Mouse (Mus musculus) limb, embryonic 14.5 days (tissue): Measurements from ENCODE around the gene Slc6a9. TPM values are rescaled to one million over a fixed set of nuclear protein-coding genes. Genes with fewer than 3 reads are reported as not detected.

Experiments used
- ATAC-seq: fragments of 200-750 bp; cut with Nextera tagmentation; 2 replicates; pipeline ENCODE4 v1.8.0; 2017; ENCODE audit warnings: low read depth, moderate number of reproducible peaks, moderate TSS enrichment; ENCODE audit not compliant: low FRiP score
- DNase-seq: peaks from one replicate; pipeline ENCODE4 v3.0.0-alpha.2; 2015; ENCODE audit warnings: low spot score
- H3K27ac ChIP-seq: fragments of 300-500 bp; sonication (generic); replicated peaks from 2 replicates; pipeline ENCODE4 v1.5.1; 2014; ENCODE audit warnings: low read depth, mild to moderate bottlenecking, low read length, moderate library complexity, mixed read lengths
- H3K27me3 ChIP-seq: fragments of 300-500 bp; sonication (generic); 2 replicates; pipeline ENCODE4 v1.6.1; 2014; ENCODE audit warnings: low read length, mixed read lengths; ENCODE audit not compliant: control insufficient read depth, insufficient read depth
- H3K36me3 ChIP-seq: fragments of 300-500 bp; sonication (generic); 2 replicates; pipeline ENCODE4 v1.6.1; 2014; ENCODE audit warnings: mild to moderate bottlenecking, low read length, moderate library complexity, mixed read lengths; ENCODE audit not compliant: control insufficient read depth, insufficient read depth
- H3K4me1 ChIP-seq: fragments of 300-500 bp; sonication (generic); 2 replicates; pipeline ENCODE4 v1.6.1; 2014; ENCODE audit warnings: antibody characterized with exemption, low read length, mixed read lengths; ENCODE audit not compliant: control insufficient read depth, insufficient read depth
- H3K4me2 ChIP-seq: fragments of 300-500 bp; sonication (generic); replicated peaks from 2 replicates; pipeline ENCODE4 v1.6.1; 2014; ENCODE audit warnings: low read depth, mild to moderate bottlenecking, low read length, moderate library complexity; ENCODE audit not compliant: severe bottlenecking
- H3K4me3 ChIP-seq: fragments of 300-500 bp; sonication (generic); replicated peaks from 2 replicates; pipeline ENCODE4 v1.5.1; 2014; ENCODE audit warnings: low read length
- H3K9ac ChIP-seq: fragments of 300-500 bp; sonication (generic); 2 replicates; pipeline ENCODE4 v1.6.1; 2014; ENCODE audit warnings: mild to moderate bottlenecking, low read depth, low read length, moderate library complexity; ENCODE audit not compliant: severe bottlenecking
- H3K9me3 ChIP-seq: fragments of 300-500 bp; sonication (generic); 2 replicates; pipeline ENCODE4 v1.6.1; 2016; ENCODE audit warnings: low read length; ENCODE audit not compliant: control insufficient read depth
- POLR2A ChIP-seq: fragments of 200-500 bp; IDR thresholded peaks from 2 replicates; pipeline ENCODE4 v1.8.0; 2012; ENCODE audit warnings: inconsistent platforms, mild to moderate bottlenecking, moderate library complexity, borderline replicate concordance; ENCODE audit not compliant: insufficient read depth, insufficient read length; ENCODE audit errors: extremely low read depth
- WGBS: fragments of 180-500 bp; shearing (Covaris S2); extraction: QIAGEN DNeasy Blood & Tissue Kit; methylation state at CpG from one replicate; pipeline ENCODE4 v1.1.7; 2014; 5-methylcytosine and 5-hydroxymethylcytosine counted together
- polyA plus RNA-seq, 2 experiments: library from polyadenylated mRNA; depleted of rRNA in 1 of 2; stranded (reverse) in 1 of 2; unstranded in 1 of 2; fragments of >200 nt; fragmentation: Nextera tagmentation in 1 of 2; extraction: Ambion mirVana in 1 of 2; gene quantifications; 2 replicates each; pipeline versions ENCODE4 v1.2.1 to v1.2.3; 2012 to 2014

The Slc6a9 gene
- polyA plus RNA-seq, 2 experiments = 9.7 to 30.1 TPM

- no peak for TF ChIP-seq POLR2A
- H3K4me2 ChIP-seq = no peak overlapping the region
- no peak overlapping the region for H3K27ac ChIP-seq
- no peaks in the 10 kb centered on the region for H3K9me3 ChIP-seq
- no peak overlapping the region for H3K9ac ChIP-seq
- ATAC-seq (peak; percentile 31), DNase-seq (peak; percentile 50)
- no peak overlapping the region for H3K4me3 ChIP-seq
- no peaks in the 10 kb centered on the region for H3K27me3 ChIP-seq
- WGBS = 8% methylated on average over 12 of the region's 12 CpGs
- H3K4me1 ChIP-seq = peaks cover 3% of the 10 kb centered on the region; the same call in 1 of the 2 replicates
- no peaks in the 10 kb centered on the region for H3K36me3 ChIP-seq
Observed at GRCm38 (mm10) chr4:117829260-117830123, 4.8 kb upstream of the Slc6a9 start.

- TF ChIP-seq POLR2A = no peak
- H3K4me3 ChIP-seq = no peak overlapping the region
- no peaks in the 10 kb centered on the region for H3K36me3 ChIP-seq
- no peak overlapping the region for H3K27ac ChIP-seq
- whole genome bisulfite sequencing = 15% methylated on average over 5 of the region's 5 CpGs
- no peaks in the 10 kb centered on the region for H3K27me3 ChIP-seq
- no peak overlapping the region for H3K4me2 ChIP-seq
- no peaks in the 10 kb centered on the region for H3K9me3 ChIP-seq
- H3K4me1 ChIP-seq = peaks cover 7% of the 10 kb centered on the region; the same call in 1 of the 2 replicates
- 0 out of 2 replicates have a peak, but pooled peaks have one; percentile 5 for ATAC-seq
- no peak overlapping the region for H3K9ac ChIP-seq
- DNase-seq = peak; percentile 23
Observed at GRCm38 (mm10) chr4:117830124-117830551, 4.2 kb upstream of the Slc6a9 start.

- 92% methylated on average over 9 of the region's 9 CpGs for WGBS
- Histone ChIP-seq H3K36me3 (no peaks in the 10 kb centered on the region), H3K9me3 (no peaks in the 10 kb centered on the region), H3K4me2 (no peak overlapping the region), H3K4me1 (peaks cover 7% of the 10 kb centered on the region; the same call in 1 of the 2 replicates), H3K4me3 (no peak overlapping the region), H3K27me3 (no peaks in the 10 kb centered on the region), H3K27ac (no peak overlapping the region), H3K9ac (no peak overlapping the region)
- no peak for DNase-seq
- no peak for TF ChIP-seq POLR2A
- no peak for ATAC-seq
Observed at GRCm38 (mm10) chr4:117830801-117831200, 3.5 kb upstream of the Slc6a9 start.

DNA sequence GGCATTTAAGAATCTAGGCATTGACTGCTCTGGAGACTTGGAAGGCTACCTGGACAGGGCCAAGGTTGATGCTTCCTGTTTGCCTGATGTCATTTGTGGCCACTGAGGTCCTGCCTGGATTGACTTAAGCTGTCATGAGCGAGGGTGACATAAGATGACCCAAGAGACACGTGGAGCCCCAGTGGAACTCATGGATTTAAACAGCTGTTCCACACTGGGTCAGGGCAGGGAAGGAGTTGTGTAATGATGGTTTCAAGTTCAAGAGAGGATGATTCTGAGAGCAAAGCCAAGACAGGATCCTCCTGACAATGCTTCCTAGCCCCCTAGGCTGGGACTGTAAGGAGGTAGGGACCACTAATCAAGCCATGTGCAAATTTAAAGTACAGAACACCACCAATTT, 2.8 kb upstream of the Slc6a9 start:
- no peak for TF ChIP-seq POLR2A
- no peak overlapping the region for H3K4me3 ChIP-seq
- no peak overlapping the region for H3K9ac ChIP-seq
- no peaks in the 10 kb centered on the region for H3K9me3 ChIP-seq
- ATAC-seq = no peak
- no peaks in the 10 kb centered on the region for H3K27me3 ChIP-seq
- H3K36me3 ChIP-seq = no peaks in the 10 kb centered on the region
- H3K27ac ChIP-seq = no peak overlapping the region
- peaks cover 7% of the 10 kb centered on the region; the same call in 1 of the 2 replicates for H3K4me1 ChIP-seq
- 62% methylated on average over 2 of the region's 2 CpGs for WGBS
- no peak for DNase-seq
- H3K4me2 ChIP-seq = no peak overlapping the region

DNA sequence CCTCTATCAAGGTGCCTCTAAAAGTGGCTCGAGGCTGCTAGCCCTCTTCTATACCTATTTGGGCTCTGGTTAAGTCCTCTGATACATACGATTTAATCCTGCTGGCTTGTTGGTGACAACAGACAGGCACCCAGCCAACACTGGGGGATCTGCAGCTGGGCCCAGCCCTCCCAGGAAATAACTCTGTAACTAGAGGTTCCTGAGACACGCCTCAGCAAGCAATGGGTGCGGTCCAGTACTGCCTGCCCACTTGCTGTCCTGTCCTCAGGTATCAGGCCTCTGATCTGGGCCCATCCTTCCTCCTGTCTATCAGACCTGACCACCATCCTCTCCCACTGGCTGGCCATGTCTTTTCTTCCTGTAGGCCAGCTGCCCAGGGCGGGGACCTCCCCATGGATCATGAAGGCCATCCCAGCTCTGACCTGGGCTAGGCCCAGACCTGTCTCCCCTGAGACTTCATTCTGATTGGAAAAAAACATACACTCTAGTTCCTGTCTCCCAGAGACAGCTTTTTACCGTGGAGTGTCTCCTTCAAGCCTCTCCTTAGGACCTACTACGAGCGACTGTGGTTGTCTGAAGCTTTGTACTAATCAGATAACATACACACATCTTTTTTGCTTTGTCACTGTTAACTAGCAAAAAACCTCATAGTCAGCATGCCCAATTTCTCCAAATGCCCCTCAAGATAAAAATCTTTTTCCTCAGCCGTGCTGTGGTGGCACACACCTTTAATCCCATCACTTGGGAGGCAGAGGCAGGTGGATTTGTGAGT, 2.2 kb upstream of the Slc6a9 start:
- 76% methylated on average over 9 of the region's 9 CpGs for WGBS
- Histone ChIP-seq H3K36me3 (no peaks in the 10 kb centered on the region), H3K4me3 (no peak overlapping the region), H3K4me1 (peaks cover 12% of the 10 kb centered on the region), H3K9ac (no peak overlapping the region), H3K9me3 (no peaks in the 10 kb centered on the region), H3K27me3 (no peaks in the 10 kb centered on the region), H3K27ac (no peak overlapping the region), H3K4me2 (no peak overlapping the region)
- no peak for DNase-seq
- no peak for TF ChIP-seq POLR2A
- ATAC-seq = no peak
